Mouse (Mus musculus): Measurements from ENCODE around the gene Capn15. TPM values are rescaled to one million over a fixed set of nuclear protein-coding genes. Genes with fewer than 3 reads are reported as not detected.

The Capn15 gene
- polyA plus RNA-seq, 1 experiment from 2014 or later = 27.4 TPM

DNA sequence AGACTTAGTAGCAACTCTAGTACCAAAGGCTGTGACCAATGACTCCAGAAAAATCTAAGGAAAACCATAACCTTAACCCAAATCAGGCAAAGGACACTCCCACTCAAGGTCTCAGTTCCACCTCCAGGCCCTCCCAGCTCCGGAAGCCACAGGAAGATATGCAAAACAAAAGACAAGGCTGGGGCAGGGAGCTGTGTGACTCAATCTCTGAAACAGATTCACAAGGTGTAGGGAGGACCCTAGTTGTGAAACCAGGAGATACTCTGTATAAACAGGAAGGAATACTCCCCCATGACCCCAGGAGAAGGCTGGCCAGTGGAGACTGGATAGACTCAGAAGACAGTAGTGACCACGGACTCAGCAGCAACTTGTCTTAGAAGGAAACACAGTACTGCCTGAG is 22.1 kb upstream of the Capn15 start:
- WGBS = 26% methylated on average over 2 of the region's 2 CpGs
- no peaks in the 10 kb centered on the region for H3K27me3 ChIP-seq (replicated peaks; ENCODE audit: control insufficient read depth, insufficient read depth, low read length)
- peaks cover 42% of the 10 kb centered on the region for H3K4me1 ChIP-seq (replicated peaks; ENCODE audit: control insufficient read depth, insufficient read depth, low read length)
- no peaks in the 10 kb centered on the region for H3K36me3 ChIP-seq (ENCODE audit: control insufficient read depth, insufficient read depth, low read length)
- H3K27ac ChIP-seq (ENCODE audit: low read depth, low read length) = peak overlapping the region; percentile 23; the same call in 1 of the 2 replicates
- H3K4me3 ChIP-seq (ENCODE audit: low read depth, low read length) = no peak overlapping the region
- no peaks in the 10 kb centered on the region for H3K9me3 ChIP-seq (ENCODE audit: control insufficient read depth, low read length)
- DNase-seq (ENCODE audit: low spot score) = no peak
- no peak overlapping the region for H3K9ac ChIP-seq (ENCODE audit: low read depth, low read length)
- H3K4me2 ChIP-seq = peak overlapping the region; percentile 24
- ATAC-seq (replicated peaks; ENCODE audit: low FRiP score) = no peak

DNA sequence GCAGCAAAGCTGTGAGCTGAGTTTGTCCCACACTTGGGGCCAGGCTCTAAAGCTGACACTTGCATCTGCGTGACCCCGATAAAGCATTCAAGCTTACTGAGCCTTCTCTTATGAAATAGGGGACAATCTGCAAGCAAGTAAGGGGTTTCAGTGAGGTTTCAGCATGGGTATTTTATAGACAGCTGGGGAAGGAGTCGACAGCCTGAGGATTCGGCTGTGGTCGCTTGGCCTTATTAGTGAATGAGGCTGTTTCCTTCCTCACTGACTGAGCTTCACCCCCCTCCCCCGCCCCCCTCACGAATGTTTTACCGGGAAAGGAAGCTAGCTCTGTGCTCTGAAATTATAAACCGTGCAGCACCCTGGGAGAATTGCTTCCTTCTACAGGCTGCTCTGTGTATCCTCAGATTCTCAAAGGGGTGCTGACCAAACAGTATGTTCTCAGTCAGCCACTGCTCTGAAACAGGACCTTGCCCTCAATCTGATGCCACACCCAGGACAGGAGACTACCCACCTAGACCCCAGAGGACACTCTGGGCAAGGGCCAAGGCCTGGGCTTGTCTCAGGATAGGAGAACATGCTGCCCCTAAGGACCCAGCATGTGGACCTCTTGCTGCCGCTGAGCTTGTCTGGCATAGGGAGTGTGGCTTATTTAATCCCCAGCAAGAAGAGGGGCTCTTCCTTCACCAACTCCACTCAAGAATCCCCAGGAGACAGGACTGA is 20.3 kb upstream of the Capn15 start:
- Histone ChIP-seq H3K4me3 (ENCODE audit: low read depth, low read length) (no peak overlapping the region), H3K36me3 (ENCODE audit: control insufficient read depth, insufficient read depth, low read length) (no peaks in the 10 kb centered on the region), H3K4me1 (replicated peaks; ENCODE audit: control insufficient read depth, insufficient read depth, low read length) (peaks cover 38% of the 10 kb centered on the region), H3K4me2 (peak overlapping the region; percentile 10; the same call in 1 of the 2 replicates), H3K27ac (ENCODE audit: low read depth, low read length) (peak overlapping the region; percentile 5; the same call in 1 of the 2 replicates), H3K9me3 (ENCODE audit: control insufficient read depth, low read length) (no peaks in the 10 kb centered on the region), H3K9ac (ENCODE audit: low read depth, low read length) (no peak overlapping the region), H3K27me3 (replicated peaks; ENCODE audit: control insufficient read depth, insufficient read depth, low read length) (no peaks in the 10 kb centered on the region)
- DNase-seq (ENCODE audit: low spot score) = no peak
- no peak for ATAC-seq (replicated peaks; ENCODE audit: low FRiP score)
- 50% methylated on average over 10 of the region's 10 CpGs for WGBS

DNA sequence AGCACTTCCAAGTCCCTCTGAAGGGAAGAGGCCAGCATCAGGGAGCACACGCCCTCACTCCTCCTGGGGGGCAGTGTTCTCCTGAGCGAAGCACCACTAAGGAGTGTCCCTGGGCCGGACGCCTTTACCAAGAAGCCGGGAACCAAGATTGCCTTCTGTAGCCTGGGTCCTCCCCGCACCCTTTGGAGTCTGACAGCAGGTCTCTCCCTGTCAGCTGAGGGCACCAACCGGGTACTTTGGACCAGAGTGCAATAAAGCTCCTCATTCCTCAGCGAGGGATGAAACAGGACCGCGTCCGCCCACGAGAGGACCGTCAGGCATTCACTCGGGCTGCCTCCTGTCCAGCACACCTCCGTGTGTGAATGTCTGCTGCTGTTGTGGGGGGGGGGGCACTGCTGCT is 19.1 kb upstream of the Capn15 start:
- Histone ChIP-seq H3K9me3 (ENCODE audit: control insufficient read depth, low read length) (no peaks in the 10 kb centered on the region), H3K27me3 (replicated peaks; ENCODE audit: control insufficient read depth, insufficient read depth, low read length) (no peaks in the 10 kb centered on the region), H3K4me2 (no peak overlapping the region), H3K36me3 (ENCODE audit: control insufficient read depth, insufficient read depth, low read length) (no peaks in the 10 kb centered on the region), H3K4me3 (ENCODE audit: low read depth, low read length) (no peak overlapping the region), H3K27ac (ENCODE audit: low read depth, low read length) (no peak overlapping the region), H3K4me1 (replicated peaks; ENCODE audit: control insufficient read depth, insufficient read depth, low read length) (peaks cover 38% of the 10 kb centered on the region), H3K9ac (ENCODE audit: low read depth, low read length) (no peak overlapping the region)
- ATAC-seq (replicated peaks; ENCODE audit: low FRiP score) (no peak), DNase-seq (ENCODE audit: low spot score) (no peak)
- WGBS = 90% methylated on average over 14 of the region's 15 CpGs

DNA sequence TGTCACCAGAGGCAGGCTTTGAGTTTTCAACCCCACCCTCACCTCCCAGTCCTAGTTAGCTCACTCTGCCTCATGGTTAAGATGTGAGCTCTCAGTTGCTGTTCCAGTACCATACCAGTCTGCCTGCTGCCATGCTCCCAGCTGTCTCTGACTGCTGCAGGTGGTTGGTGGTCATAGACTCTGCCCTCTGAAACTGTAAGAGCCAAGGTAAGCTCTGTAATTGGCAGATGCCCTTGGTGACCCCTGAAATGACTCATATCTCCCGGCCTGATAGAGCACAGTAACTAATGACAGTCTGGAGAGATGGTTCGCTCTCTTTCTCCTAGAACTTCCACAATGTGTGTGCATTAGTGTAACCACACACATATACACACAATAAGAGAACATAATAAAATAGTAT is 18.3 kb upstream of the Capn15 start:
- H3K9me3 ChIP-seq (ENCODE audit: control insufficient read depth, low read length) = no peaks in the 10 kb centered on the region
- H3K4me2 ChIP-seq = no peak overlapping the region
- no peak overlapping the region for H3K4me3 ChIP-seq (ENCODE audit: low read depth, low read length)
- H3K4me1 ChIP-seq (replicated peaks; ENCODE audit: control insufficient read depth, insufficient read depth, low read length) = peaks cover 29% of the 10 kb centered on the region
- ATAC-seq (replicated peaks; ENCODE audit: low FRiP score) = no peak
- DNase-seq (ENCODE audit: low spot score) = no peak
- H3K27me3 ChIP-seq (replicated peaks; ENCODE audit: control insufficient read depth, insufficient read depth, low read length) = no peaks in the 10 kb centered on the region
- H3K9ac ChIP-seq (ENCODE audit: low read depth, low read length) = no peak overlapping the region
- WGBS = 84% methylated on average over 2 of the region's 2 CpGs
- no peaks in the 10 kb centered on the region for H3K36me3 ChIP-seq (ENCODE audit: control insufficient read depth, insufficient read depth, low read length)
- H3K27ac ChIP-seq (ENCODE audit: low read depth, low read length) = no peak overlapping the region

DNA sequence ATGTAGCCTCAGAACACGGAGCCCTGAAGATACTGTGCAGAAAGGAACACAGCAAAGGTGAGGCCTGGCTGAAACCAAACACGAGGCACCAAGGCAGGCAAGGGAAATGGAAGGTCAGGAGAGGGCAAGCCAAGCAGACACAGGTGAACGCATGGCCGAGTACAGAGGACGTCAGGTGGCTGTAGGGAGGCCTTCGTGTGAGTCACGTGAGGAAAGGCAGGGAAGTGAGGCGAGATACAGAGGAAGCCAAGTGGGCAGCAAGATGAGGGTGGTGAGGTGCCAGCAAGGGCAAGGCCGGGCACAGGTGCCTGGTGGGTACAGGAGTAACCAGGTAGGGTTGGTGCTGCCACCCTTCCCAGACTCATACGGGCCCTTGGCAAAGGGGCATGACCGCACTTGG is 12.8 kb upstream of the Capn15 start:
- Histone ChIP-seq H3K4me1 (replicated peaks; ENCODE audit: control insufficient read depth, insufficient read depth, low read length) (0 out of 2 replicates have a peak, but pooled peaks cover under 1% of the 10 kb centered on the region), H3K9ac (ENCODE audit: low read depth, low read length) (no peak overlapping the region), H3K36me3 (ENCODE audit: control insufficient read depth, insufficient read depth, low read length) (no peaks in the 10 kb centered on the region; the same call in 1 of the 2 replicates), H3K27me3 (replicated peaks; ENCODE audit: control insufficient read depth, insufficient read depth, low read length) (no peaks in the 10 kb centered on the region), H3K4me3 (ENCODE audit: low read depth, low read length) (no peak overlapping the region), H3K9me3 (ENCODE audit: control insufficient read depth, low read length) (no peaks in the 10 kb centered on the region), H3K27ac (ENCODE audit: low read depth, low read length) (no peak overlapping the region), H3K4me2 (no peak overlapping the region)
- 89% methylated on average over 11 of the region's 11 CpGs for WGBS
- DNase-seq (ENCODE audit: low spot score) (no peak), ATAC-seq (replicated peaks; ENCODE audit: low FRiP score) (no peak)

DNA sequence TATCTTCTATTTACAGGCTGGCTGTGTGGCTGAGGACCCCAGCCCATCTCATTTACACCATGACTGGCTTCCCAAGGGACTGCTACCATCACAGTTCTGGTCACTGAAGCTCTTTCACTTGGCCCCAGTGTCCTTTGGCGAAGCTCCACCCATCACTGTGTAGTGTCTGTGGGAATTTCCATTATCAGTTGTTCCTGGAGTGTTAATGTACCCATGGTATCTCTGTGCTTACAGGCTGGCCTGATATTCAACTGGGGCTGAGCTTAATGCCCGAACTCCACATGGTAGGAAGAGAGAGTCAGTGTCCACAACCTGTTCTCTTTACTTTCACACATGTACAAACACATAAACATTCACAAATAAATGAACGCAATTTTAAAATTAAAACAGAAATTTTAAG is 7.9 kb upstream of the Capn15 start:
- Histone ChIP-seq H3K27ac (ENCODE audit: low read depth, low read length) (no peak overlapping the region), H3K27me3 (replicated peaks; ENCODE audit: control insufficient read depth, insufficient read depth, low read length) (no peaks in the 10 kb centered on the region), H3K9ac (ENCODE audit: low read depth, low read length) (no peak overlapping the region), H3K4me3 (ENCODE audit: low read depth, low read length) (no peak overlapping the region), H3K36me3 (ENCODE audit: control insufficient read depth, insufficient read depth, low read length) (peaks cover 3% of the 10 kb centered on the region; the same call in 1 of the 2 replicates), H3K4me2 (no peak overlapping the region), H3K4me1 (replicated peaks; ENCODE audit: control insufficient read depth, insufficient read depth, low read length) (peaks cover 8% of the 10 kb centered on the region; the same call in 1 of the 2 replicates), H3K9me3 (ENCODE audit: control insufficient read depth, low read length) (no peaks in the 10 kb centered on the region)
- peak; percentile 61; the same call in 1 of the 2 replicates for ATAC-seq (replicated peaks; ENCODE audit: low FRiP score)
- DNase-seq (ENCODE audit: low spot score) = no peak
- 62% methylated on average over 3 of the region's 3 CpGs for WGBS

DNA sequence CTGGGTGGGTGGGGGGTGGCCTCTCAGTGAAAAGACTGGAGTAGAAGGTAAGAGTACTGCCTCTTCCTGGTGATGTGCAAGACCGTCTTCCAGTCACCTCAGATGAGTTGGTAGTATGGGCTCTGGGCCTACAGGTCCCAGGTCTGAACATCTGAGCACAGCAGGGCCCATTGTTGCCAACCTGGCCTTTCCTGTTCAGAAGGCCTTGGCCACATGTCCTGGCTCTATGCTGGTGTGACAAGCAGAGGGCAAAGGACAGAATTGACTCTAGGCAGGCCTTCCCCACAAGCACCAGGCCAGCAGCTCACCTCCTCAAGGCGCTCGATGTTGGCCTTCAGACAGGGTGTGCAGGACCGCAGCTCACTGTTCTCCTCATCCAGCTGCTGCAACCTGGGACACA is 6.7 kb upstream of the Capn15 start:
- Histone ChIP-seq H3K4me3 (ENCODE audit: low read depth, low read length) (no peak overlapping the region), H3K27ac (ENCODE audit: low read depth, low read length) (no peak overlapping the region), H3K9me3 (ENCODE audit: control insufficient read depth, low read length) (no peaks in the 10 kb centered on the region), H3K4me1 (replicated peaks; ENCODE audit: control insufficient read depth, insufficient read depth, low read length) (peaks cover 8% of the 10 kb centered on the region; the same call in 1 of the 2 replicates), H3K4me2 (no peak overlapping the region), H3K27me3 (replicated peaks; ENCODE audit: control insufficient read depth, insufficient read depth, low read length) (no peaks in the 10 kb centered on the region), H3K36me3 (ENCODE audit: control insufficient read depth, insufficient read depth, low read length) (peaks cover 3% of the 10 kb centered on the region; the same call in 1 of the 2 replicates), H3K9ac (ENCODE audit: low read depth, low read length) (no peak overlapping the region)
- no peak for ATAC-seq (replicated peaks; ENCODE audit: low FRiP score)
- 99% methylated on average over 4 of the region's 4 CpGs for WGBS
- DNase-seq (ENCODE audit: low spot score) = no peak

DNA sequence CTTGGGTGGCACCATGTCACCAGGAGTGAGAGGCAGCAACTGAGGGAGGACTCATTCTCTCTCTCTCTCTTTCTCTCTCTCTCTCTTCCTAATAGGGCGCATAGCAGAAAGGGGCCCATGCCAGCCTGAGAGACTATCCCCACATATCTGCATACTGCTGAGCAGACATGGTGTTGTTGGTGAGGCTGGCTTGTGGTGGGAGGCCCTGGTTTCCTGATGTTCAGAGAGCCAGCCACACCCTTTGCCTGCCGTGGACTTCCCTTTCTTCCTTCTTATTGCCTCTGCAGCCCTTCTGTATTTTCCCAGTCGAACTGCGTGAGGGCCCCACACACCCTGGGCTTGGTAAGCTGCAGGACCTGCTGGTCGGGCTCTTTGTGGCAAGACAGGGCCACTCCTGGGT is 4.7 kb upstream of the Capn15 start:
- peak overlapping the region; percentile 11; the same call in 1 of the 2 replicates for H3K4me2 ChIP-seq
- H3K9ac ChIP-seq (ENCODE audit: low read depth, low read length) = no peak overlapping the region
- no peaks in the 10 kb centered on the region for H3K27me3 ChIP-seq (replicated peaks; ENCODE audit: control insufficient read depth, insufficient read depth, low read length)
- no peak overlapping the region for H3K4me3 ChIP-seq (ENCODE audit: low read depth, low read length)
- DNase-seq (ENCODE audit: low spot score) (no peak), ATAC-seq (replicated peaks; ENCODE audit: low FRiP score) (no peak)
- H3K9me3 ChIP-seq (ENCODE audit: control insufficient read depth, low read length) = no peaks in the 10 kb centered on the region
- peaks cover 3% of the 10 kb centered on the region; the same call in 1 of the 2 replicates for H3K36me3 ChIP-seq (ENCODE audit: control insufficient read depth, insufficient read depth, low read length)
- H3K27ac ChIP-seq (ENCODE audit: low read depth, low read length) = no peak overlapping the region
- peaks cover 8% of the 10 kb centered on the region; the same call in 1 of the 2 replicates for H3K4me1 ChIP-seq (replicated peaks; ENCODE audit: control insufficient read depth, insufficient read depth, low read length)
- WGBS = 44% methylated on average over 5 of the region's 5 CpGs
